Mouse (Mus musculus) olfactory bulb, adult 2 months (tissue): ENCODE measurements around the gene Rnf115. TPM values are rescaled to one million over a fixed set of nuclear protein-coding genes. Genes with fewer than 3 reads are reported as not detected.

Experiments used
- H3K27ac ChIP-seq: fragments of 200-500 bp; 2 replicates; pipeline ENCODE4 v1.5.1; 2012; ENCODE audit warnings: low read depth, low read length; ENCODE audit not compliant: insufficient read depth
- H3K4me1 ChIP-seq: fragments of 200-500 bp; 2 replicates; pipeline ENCODE4 v1.6.1; 2012; ENCODE audit warnings: low read length; ENCODE audit not compliant: control insufficient read depth, insufficient read depth
- H3K4me3 ChIP-seq: fragments of 200-500 bp; 2 replicates; pipeline ENCODE4 v1.5.1; 2012; ENCODE audit warnings: mild to moderate bottlenecking, low read depth, low read length, moderate library complexity; ENCODE audit not compliant: insufficient read depth
- CTCF ChIP-seq: fragments of 200-500 bp; IDR thresholded peaks from 2 replicates; pipeline ENCODE4 v1.5.1; 2012; ENCODE audit warnings: low read depth, mild to moderate bottlenecking, low read length, moderate library complexity; ENCODE audit not compliant: insufficient read depth
- POLR2A ChIP-seq: fragments of 200-500 bp; IDR thresholded peaks from 2 replicates; pipeline ENCODE4 v1.6.1; 2012; ENCODE audit warnings: mild to moderate bottlenecking, low read depth, low read length, moderate library complexity; ENCODE audit not compliant: insufficient read depth
- WGBS: fragments of 180-500 bp; shearing (Covaris S2); methylation state at CpG from one replicate; pipeline ENCODE4 v1.1.7; 2018; 5-methylcytosine and 5-hydroxymethylcytosine counted together
- polyA plus RNA-seq: library from polyadenylated mRNA; stranded (reverse); fragments of >200 nt; gene quantifications from 2 replicates; pipeline ENCODE4 v1.2.4, GENCODE M21; 2012; ENCODE audit warnings: low replicate concordance; ENCODE audit not compliant: missing spikeins, insufficient read depth, insufficient read length

Gene Rnf115
- polyA plus RNA-seq, 1 experiment, result not detected

- TF ChIP-seq POLR2A (no peak), CTCF (no peak)
- H3K4me3 ChIP-seq, result no peak overlapping the region
- peaks cover 3% of the 10 kb centered on the region; the same call in 1 of the 2 replicates for H3K4me1 ChIP-seq
- 73% methylated on average over 3 of the region's 3 CpGs for WGBS
- H3K27ac ChIP-seq, result no peak overlapping the region
Measured at GRCm38 (mm10) chr3:96690298-96690697, 37.2 kb upstream of the Rnf115 start.

- Histone ChIP-seq H3K27ac (no peak overlapping the region), H3K4me1 (peaks cover 7% of the 10 kb centered on the region; the same call in 1 of the 2 replicates), H3K4me3 (no peak overlapping the region)
- WGBS, result 31% methylated on average over 3 of the region's 3 CpGs
- TF ChIP-seq POLR2A (no peak), CTCF (no peak)
Measured at GRCm38 (mm10) chr3:96692506-96692905, 35.0 kb upstream of the Rnf115 start.

DNA sequence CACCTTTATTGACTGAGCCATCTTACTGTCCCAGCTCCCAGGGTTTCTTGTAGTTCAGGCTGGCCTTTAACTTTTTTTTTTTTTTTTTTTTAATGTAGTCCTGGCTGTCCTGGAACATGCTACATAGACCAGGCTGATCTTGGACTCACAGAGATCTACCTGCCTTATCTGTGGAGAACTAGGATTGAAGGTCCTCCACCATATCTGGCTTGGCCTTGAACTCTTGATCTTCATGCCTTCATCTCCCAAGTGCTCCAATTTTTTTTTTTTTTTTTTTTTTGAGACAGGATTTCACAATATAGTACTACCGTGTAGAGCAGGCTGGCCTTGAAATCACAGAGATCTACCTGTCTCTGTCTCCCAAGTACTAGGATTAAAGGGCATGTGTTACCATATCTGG is 33.9 kb upstream of the Rnf115 start:
- Histone ChIP-seq H3K4me1 (peaks cover 7% of the 10 kb centered on the region; the same call in 1 of the 2 replicates), H3K27ac (no peak overlapping the region), H3K4me3 (no peak overlapping the region)
- TF ChIP-seq CTCF (no peak), POLR2A (no peak)
- WGBS, result 96% methylated on average over 1 of the region's 1 CpGs

- Histone ChIP-seq H3K27ac (peak within 1 kb of the TSS; percentile 47; the same call in 1 of the 2 replicates), H3K4me1 (peaks cover 8% of the 10 kb centered on the region), H3K4me3 (peak within 1 kb of the TSS; percentile 80)
- under 1% methylated on average over 35 of the region's 35 CpGs for WGBS
- no peak for TF ChIP-seq POLR2A
- TF ChIP-seq CTCF, result no peak
Measured at GRCm38 (mm10) chr3:96696198-96696765, 31.2 kb upstream of the Rnf115 start, which contains the start of gene Pias3. Pias3 (plus strand) TSS chr3:96696384.

DNA sequence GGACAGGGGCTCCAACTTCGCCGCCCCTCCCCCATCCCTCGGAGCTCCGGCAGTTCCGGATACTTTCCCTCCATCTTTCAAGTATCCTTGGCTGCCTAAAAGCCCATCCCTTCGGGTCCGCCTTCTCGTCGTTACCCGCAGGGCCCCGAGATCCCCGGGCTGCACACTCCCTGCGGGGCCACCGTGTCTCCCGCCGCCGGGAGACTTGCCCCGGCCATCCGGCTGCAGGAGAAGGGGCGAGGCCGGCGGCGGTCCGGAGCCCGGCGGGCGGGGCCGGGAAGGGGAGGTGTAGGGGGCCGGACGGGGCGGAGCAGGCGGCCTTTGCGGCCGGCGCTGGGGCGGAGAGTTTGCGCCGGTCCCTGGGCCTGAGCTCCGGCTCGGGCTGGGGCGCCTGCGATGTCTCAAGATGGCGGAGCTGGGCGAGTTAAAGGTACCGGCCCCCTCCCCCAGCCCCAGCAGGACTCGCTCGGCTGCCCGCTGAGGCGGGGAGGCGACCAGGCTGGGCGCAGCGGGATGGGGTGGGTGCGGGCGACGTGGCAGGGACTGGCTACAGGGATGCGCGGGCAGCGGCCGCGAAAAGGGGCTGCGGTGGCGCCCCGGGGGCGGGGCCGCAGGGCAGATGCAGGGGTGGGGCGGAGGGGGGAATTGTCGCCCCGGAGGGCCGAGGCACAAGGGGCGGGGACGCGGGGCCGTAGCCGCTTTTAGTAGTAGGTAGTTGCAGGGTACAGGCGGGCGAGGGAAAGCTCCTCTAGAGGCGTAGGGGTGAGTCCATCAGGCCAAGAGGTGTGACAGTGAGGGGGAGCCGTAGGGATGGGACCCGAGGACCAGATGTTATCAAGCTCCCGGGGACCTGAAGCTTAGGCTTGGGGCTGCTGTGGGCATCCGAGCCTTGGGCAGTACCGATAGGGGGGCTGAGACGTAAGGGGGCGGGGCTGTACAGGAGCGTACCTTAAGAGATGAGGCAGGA is 30.4 kb upstream of the Rnf115 start:
- TF ChIP-seq POLR2A (no peak), CTCF (no peak)
- H3K4me1 ChIP-seq, result peaks cover 8% of the 10 kb centered on the region
- under 1% methylated on average over 82 of the region's 85 CpGs for WGBS

GRCm38 (mm10) chr3:96698993-96699690 is 28.3 kb upstream of the Rnf115 start:
- H3K4me3 ChIP-seq, result no peak overlapping the region
- 63% methylated on average over 19 of the region's 19 CpGs for WGBS

More for the DNA sequence above, 30.4 kb upstream of the Rnf115 start:
- Histone ChIP-seq H3K27ac (peak overlapping the region; percentile 47; the same call in 1 of the 2 replicates), H3K4me3 (peak overlapping the region; percentile 80)

DNA sequence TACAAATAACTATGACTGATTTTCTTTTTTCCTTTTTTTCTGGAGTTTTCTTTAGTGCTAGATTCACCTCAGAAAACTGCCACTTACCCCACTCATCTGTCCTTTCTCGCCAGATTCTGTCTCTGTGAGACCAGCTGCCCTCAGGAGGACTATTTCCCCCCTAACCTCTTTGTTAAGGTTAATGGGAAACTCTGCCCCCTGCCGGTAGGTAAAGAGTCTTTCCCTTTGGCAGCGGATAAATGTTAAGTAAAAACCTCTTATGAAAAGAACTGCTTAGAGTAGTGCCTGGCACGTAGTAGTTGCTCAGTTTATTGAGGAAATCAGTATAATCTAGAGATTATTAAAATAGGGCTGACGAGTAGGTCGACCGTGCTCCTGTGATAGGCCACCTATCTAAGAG is 27.1 kb upstream of the Rnf115 start:
- peaks cover 8% of the 10 kb centered on the region for H3K4me1 ChIP-seq
- WGBS, result 56% methylated on average over 7 of the region's 7 CpGs
- TF ChIP-seq POLR2A (no peak), CTCF (no peak)

More at GRCm38 (mm10) chr3:96698993-96699690, 28.3 kb upstream of the Rnf115 start:
- Histone ChIP-seq H3K4me1 (peaks cover 8% of the 10 kb centered on the region), H3K27ac (no peak overlapping the region)
- TF ChIP-seq CTCF (no peak), POLR2A (no peak)

DNA sequence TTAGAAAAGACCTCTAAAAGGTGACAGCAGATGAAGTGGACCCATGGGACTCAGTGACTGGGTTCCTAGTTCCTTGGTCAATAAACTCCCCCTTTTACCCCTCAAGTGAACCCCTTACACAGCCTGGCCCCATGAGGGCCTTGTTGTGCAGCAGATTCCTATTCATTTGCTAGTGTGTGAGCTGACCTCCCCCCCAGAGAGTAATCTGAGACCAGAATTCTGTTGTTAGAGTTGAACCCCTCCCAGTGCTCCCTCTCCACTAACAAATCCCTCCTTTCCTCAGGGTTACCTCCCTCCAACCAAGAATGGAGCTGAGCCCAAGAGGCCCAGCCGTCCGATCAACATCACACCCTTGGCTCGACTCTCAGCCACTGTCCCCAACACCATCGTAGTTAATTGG is 26.5 kb upstream of the Rnf115 start:
- WGBS, result 80% methylated on average over 4 of the region's 4 CpGs
- Histone ChIP-seq H3K4me1 (peaks cover 8% of the 10 kb centered on the region), H3K4me3 (no peak overlapping the region), H3K27ac (no peak overlapping the region)
- no peak for TF ChIP-seq POLR2A
- TF ChIP-seq CTCF, result no peak

More for the DNA sequence above, 27.1 kb upstream of the Rnf115 start:
- no peak overlapping the region for H3K4me3 ChIP-seq
- H3K27ac ChIP-seq, result no peak overlapping the region
